Mouse (Mus musculus) cortical plate, adult 2 months (tissue): ENCODE data around the gene Synrg.

Experiments used
- CTCF ChIP-seq: fragments of 200-500 bp; IDR thresholded peaks from 2 replicates; pipeline ENCODE4 v1.5.1; 2011; ENCODE audit warnings: mild to moderate bottlenecking, control low read depth, low read length; ENCODE audit not compliant: insufficient read depth; ENCODE audit errors: extremely low read depth
- POLR2A ChIP-seq: fragments of 200-500 bp; IDR thresholded peaks from 2 replicates; pipeline ENCODE4 v1.6.1; 2011; ENCODE audit warnings: mild to moderate bottlenecking, low read length, control low read depth; ENCODE audit not compliant: insufficient read depth; ENCODE audit errors: extremely low read depth

- TF ChIP-seq CTCF (no peak), POLR2A (no peak)
Measured at GRCm38 (mm10) chr11:84061881-84062280, 97.7 kb downstream of the Synrg start.
